Mouse (Mus musculus) olfactory bulb, adult 2 months (tissue): ENCODE measurements around the gene Wnt3a.

Experiments
- CTCF ChIP-seq: fragments of 200-500 bp; IDR thresholded peaks from 2 replicates; pipeline ENCODE4 v1.5.1; 2012; ENCODE audit warnings: low read depth, mild to moderate bottlenecking, low read length, moderate library complexity; ENCODE audit not compliant: insufficient read depth
- POLR2A ChIP-seq: fragments of 200-500 bp; IDR thresholded peaks from 2 replicates; pipeline ENCODE4 v1.6.1; 2012; ENCODE audit warnings: mild to moderate bottlenecking, low read depth, low read length, moderate library complexity; ENCODE audit not compliant: insufficient read depth

DNA sequence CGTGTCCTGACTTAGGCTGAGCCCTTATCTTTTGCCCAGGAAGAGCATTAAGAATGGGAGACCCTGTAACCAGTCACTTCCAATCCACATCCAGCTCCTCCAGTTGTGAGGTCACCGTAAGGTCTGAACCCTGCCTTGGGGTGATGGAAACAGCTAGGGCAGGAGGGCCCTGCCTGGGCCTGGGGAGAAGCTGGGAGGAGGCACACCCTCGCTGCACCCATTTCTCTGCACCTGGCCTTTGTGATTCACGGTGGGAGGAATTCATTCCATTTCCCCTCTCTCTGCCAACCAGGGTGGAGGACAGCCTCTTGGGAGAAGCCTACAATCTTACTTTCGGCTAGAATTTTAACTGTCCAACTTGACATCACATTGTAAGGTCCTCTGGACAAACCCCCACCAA, 8.4 kb downstream of the Wnt3a start:
- TF ChIP-seq POLR2A (no peak), CTCF (no peak)
